Mouse (Mus musculus) embryo, embryonic 11.5 days (tissue): Measurements from ENCODE around the gene Prl8a2.

Source experiments
- DNase-seq: peaks from one replicate; pipeline ENCODE4 v3.0.0-alpha.2; 2012; ENCODE audit warnings: low read depth, low spot score

Gene Prl8a2

GRCm38 (mm10) chr13:27345373-27345772 lies at the start of gene Prl8a2:
Prl8a2 (plus strand) TSS chr13:27345673.
- no peak for DNase-seq

GRCm38 (mm10) chr13:27312334-27313225 lies 32.9 kb upstream of the Prl8a2 start, which contains the start of gene Prl6a1:
Prl6a1 (plus strand) TSS chr13:27312627.
- no peak for DNase-seq

GRCm38 (mm10) chr13:27334989-27335388 lies 10.5 kb upstream of the Prl8a2 start:
- no peak for DNase-seq

- DNase-seq = peak; percentile 4
Measured at GRCm38 (mm10) chr13:27342733-27343275, 2.7 kb upstream of the Prl8a2 start.

GRCm38 (mm10) chr13:27390746-27391145 lies 45.3 kb downstream of the Prl8a2 start, which contains the start of gene Prl2b1:
Prl2b1 (minus strand) TSS chr13:27390846.
- no peak for DNase-seq

- DNase-seq = peak; percentile 14
Measured at GRCm38 (mm10) chr13:27399061-27399724, 53.7 kb downstream of the Prl8a2 start.
